Mouse (Mus musculus): ENCODE measurements around the gene Gdap2. TPM values are rescaled to one million over a fixed set of nuclear protein-coding genes. Genes with fewer than 3 reads are reported as not detected.

Gene Gdap2
- total RNA-seq (2022) = 1 to 10 TPM; 7.6 to 9.3 (median 7.8) TPM

- peak; percentile 95 for DNase-seq (ENCODE audit: low spot score)
These were observed at the start of gene Gdap2, which contains the start of gene Wdr3 for GRCm38 (mm10) chr3:100162315-100163105. TSS of gene Gdap2 (plus strand) at chr3:100162381. TSS of gene Wdr3 (minus strand) at chr3:100162407.

DNA sequence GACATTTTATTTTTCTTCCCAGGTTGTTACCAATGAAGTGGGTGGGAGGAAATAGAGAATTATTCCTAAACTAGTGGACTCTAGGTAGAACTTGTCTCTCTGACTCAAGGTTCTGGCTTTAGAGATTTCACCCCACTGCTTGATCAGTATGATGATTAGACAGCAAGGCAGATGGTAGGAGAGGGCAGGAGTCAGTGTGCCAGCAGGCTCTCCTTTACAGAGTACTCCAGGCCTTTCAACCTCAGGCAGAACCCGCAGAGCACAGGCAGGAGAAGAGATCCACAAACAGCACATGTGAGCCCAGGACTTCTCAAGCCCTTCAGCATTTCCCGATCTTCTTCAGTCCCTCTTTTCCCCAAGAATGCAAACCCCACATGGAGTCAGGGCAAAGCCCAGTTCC is 43.5 kb upstream of the Gdap2 start:
- DNase-seq (ENCODE audit: low spot score) = no peak

DNA sequence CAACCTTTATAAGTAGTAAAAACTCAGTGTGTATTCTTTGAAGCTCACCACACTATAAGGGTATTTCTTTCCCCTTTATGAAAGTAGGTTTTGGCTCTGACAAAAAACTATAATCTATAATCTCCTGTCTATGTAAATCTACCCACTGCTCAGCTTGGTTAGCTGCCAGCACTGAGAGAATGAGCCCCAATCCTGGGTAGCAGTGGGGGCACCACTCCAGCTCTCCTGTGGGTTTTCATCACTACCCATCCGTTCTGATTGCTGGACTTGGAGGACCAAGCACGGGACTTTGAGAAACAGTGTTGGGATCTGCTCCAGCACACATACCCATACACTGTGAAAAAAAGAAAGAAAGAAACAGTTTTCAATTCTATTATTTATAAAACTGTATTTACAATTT is 40.2 kb upstream of the Gdap2 start:
- no peak for DNase-seq (ENCODE audit: low spot score)

DNA sequence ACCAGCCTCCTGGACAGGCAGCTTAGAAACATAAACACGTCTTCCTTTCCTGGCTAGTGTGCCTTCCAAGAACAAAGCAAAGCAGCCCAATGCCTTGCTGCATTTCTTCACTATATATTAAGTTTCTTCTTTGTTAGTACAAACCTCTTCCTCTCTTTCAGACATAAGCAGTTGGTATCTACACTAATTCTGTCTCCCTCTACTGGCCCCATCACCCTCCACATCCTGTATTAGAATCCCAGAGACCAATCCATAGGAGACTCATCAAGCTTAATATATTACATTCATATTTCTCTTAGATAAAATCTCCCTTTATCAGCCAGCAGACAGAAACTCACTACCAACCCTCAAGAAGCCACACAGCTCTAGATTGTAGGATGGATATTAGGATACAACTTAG is 39.7 kb upstream of the Gdap2 start:
- DNase-seq (ENCODE audit: low spot score) = no peak

- DNase-seq (ENCODE audit: low spot score) = no peak
These were observed 1.3 kb upstream of the Gdap2 start for GRCm38 (mm10) chr3:100160682-100161445.

GRCm38 (mm10) chr3:100161665-100162314 is 391 bp upstream of the Gdap2 start:
- DNase-seq (ENCODE audit: low spot score) = no peak

DNA sequence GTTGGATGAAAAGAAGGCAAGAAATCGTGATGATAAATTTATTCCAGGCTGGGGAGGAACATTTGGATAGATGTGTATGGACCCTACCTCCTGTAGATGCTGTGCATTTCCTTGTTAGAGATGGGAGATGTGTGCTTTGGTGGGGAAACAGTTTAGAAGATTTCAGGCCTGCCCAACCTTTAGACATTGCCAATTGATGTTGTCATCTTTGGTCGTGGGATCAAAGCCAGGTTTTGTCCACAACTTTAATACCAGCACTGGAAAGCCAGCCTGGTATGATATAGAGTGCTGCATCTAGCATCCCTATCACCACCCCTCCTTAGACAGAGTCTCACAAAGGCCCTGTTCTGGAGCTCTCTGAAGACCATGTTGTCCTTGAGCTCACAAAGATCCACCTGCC is 1.4 kb downstream of the Gdap2 start:
- DNase-seq (ENCODE audit: low spot score) = no peak

DNA sequence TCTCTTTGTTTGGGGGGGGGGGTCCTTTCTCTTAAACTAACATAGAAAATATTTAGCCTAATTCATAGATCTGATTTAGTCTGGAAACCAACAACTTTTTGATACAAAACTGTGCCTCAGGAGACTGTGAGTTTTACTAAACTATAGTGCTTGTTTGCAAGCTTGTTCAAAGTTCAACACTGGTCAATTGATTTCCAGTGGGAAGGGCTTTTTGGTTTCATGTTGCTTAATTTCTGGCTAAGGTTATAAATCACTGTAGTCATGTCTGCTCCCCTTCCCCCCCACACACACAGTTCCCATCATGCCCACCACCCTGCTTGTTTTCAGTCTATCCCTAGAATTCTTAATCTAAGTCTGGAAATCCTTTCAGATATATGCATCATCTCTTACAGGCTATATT is 2.8 kb downstream of the Gdap2 start:
- no peak for DNase-seq (ENCODE audit: low spot score)

- peak; percentile 28 for DNase-seq (ENCODE audit: low spot score)
These were observed 13.8 kb downstream of the Gdap2 start for GRCm38 (mm10) chr3:100176031-100176430.

- DNase-seq (ENCODE audit: low spot score) = no peak
These were observed 18.3 kb downstream of the Gdap2 start for GRCm38 (mm10) chr3:100180471-100180870.

DNA sequence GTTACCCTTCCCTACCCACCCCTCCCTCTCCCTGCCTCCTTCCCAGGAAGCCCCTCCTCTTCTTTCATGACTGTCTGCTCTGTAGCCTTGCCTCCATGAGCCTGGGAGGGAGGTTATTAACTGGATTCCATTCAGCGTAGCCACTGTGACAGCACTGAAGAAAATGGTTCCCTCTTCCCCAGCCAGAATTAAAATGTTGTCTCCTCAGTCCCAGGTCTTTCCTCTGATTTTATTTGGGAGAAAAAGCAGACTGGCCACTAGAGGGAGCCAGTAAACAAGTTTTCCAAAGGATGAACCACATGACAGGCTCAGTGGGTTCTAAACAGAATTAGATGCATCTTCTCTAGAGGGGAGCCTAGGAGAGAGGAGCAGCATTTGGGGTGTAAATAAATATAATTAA is 27.3 kb downstream of the Gdap2 start:
- peak; percentile 61 for DNase-seq (ENCODE audit: low spot score)

- DNase-seq (ENCODE audit: low spot score) = no peak
These were observed 27.7 kb downstream of the Gdap2 start for GRCm38 (mm10) chr3:100189861-100190260.

GRCm38 (mm10) chr3:100194210-100194609 is 32.0 kb downstream of the Gdap2 start:
- DNase-seq (ENCODE audit: low spot score) = no peak

GRCm38 (mm10) chr3:100201554-100201953 is 39.4 kb downstream of the Gdap2 start:
- DNase-seq (ENCODE audit: low spot score) = no peak

- no peak for DNase-seq (ENCODE audit: low spot score)
These were observed 44.8 kb downstream of the Gdap2 start for GRCm38 (mm10) chr3:100206973-100207372.

DNA sequence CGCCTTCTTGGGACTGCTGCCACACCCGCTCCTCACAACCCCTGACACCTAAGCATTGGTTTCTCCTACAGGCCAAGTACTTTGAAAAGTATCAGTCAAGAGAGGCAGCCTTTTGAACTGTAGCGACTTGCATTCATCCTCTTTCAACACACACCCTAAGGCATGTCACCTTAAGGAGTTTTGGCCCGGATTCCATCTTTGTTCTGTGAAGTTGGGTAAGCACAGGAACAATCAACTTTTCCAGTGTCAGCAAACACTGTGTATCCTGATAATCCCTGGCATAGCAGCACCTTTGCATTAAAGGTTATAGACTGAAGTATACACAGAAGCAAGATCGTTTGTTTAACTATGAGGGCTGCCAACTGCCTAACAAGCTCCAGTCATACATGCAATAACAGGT is 53.3 kb downstream of the Gdap2 start:
- no peak for DNase-seq (ENCODE audit: low spot score)

DNA sequence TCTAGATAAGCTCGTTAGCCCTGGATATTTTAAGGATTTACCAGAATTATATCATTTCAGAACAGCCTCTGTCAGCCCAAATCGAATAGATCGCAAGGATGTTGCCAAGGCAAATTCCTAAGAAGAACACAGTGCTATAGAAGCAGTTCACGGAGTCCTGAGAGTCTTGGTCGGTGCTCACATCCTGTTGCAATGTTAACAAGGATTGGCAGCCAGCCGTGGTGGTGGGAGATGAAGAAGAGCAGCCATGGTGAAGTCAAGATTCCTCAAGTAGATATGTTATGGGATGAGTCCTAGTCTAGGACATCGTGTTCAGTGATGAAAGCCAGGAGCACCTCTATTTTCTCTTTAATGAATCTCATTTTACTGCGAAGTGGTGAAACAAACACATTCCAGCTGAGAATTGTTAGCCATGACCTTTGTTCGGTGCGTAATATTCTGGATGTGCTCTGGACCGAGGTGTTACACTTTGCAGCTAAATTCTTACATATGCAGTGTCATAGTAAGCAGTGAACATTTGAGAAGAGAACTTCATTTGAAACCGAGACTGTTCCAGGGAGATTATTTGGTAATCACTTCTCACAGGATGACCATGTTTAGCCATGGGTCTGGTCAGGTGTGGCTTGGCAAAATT is 63.3 kb downstream of the Gdap2 start:
- DNase-seq (ENCODE audit: low spot score) = no peak

- no peak for DNase-seq (ENCODE audit: low spot score)
These were observed 65.3 kb downstream of the Gdap2 start for GRCm38 (mm10) chr3:100227509-100227908.

DNA sequence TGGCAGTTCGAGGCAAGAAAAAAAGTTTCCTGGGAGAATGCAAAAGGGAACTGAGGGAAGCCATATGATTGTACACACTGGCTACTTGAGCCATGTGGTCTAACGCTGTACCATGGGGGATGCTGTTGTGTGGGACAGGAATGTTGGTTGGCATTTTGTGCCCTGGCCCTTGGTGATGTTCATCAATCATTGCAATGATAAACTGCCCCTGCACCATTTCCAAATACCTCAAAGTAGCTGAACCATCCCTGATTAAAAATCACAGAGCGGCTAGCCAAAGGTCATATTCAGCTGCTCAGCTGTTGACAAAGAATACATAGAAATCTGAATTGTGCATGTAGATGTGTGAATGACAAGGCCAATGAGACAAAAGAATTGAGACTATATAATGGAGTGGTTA is 66.8 kb downstream of the Gdap2 start:
- DNase-seq (ENCODE audit: low spot score) = no peak

GRCm38 (mm10) chr3:100236725-100237436 is 74.7 kb downstream of the Gdap2 start:
- no peak for DNase-seq (ENCODE audit: low spot score)

- DNase-seq (ENCODE audit: low spot score) = no peak
These were observed 80.0 kb downstream of the Gdap2 start for GRCm38 (mm10) chr3:100242230-100242629.
